Mouse (Mus musculus) heart, embryonic 13.5 days (tissue): ENCODE measurements around the gene Tecpr2. TPM values are rescaled to one million over a fixed set of nuclear protein-coding genes. Genes with fewer than 3 reads are reported as not detected.

Experiments
- ATAC-seq: fragments of 200-750 bp; cut with Nextera tagmentation; 2 replicates; pipeline ENCODE4 v1.8.0; 2017; ENCODE audit warnings: moderate TSS enrichment; ENCODE audit not compliant: insufficient number of reproducible peaks, low FRiP score, low TSS enrichment; ENCODE audit errors: extremely low read depth
- H3K27ac ChIP-seq: fragments of 300-500 bp; sonication (generic); replicated peaks from 2 replicates; pipeline ENCODE4 v1.5.1; 2015; ENCODE audit warnings: moderate library complexity, mild to moderate bottlenecking, inconsistent platforms
- H3K27me3 ChIP-seq: fragments of 300-500 bp; sonication (generic); replicated peaks from 2 replicates; pipeline ENCODE4 v1.6.1; 2015; ENCODE audit warnings: mild to moderate bottlenecking, inconsistent platforms
- H3K36me3 ChIP-seq: fragments of 300-500 bp; sonication (generic); 2 replicates; pipeline ENCODE4 v1.6.1; 2015; ENCODE audit warnings: mild to moderate bottlenecking, inconsistent platforms
- H3K4me1 ChIP-seq: fragments of 300-500 bp; sonication (generic); 2 replicates; pipeline ENCODE4 v1.6.1; 2015; ENCODE audit warnings: inconsistent platforms
- H3K4me2 ChIP-seq: fragments of 300-500 bp; sonication (generic); 2 replicates; pipeline ENCODE4 v1.6.1; 2015; ENCODE audit warnings: inconsistent platforms, mild to moderate bottlenecking, moderate library complexity
- H3K4me3 ChIP-seq: fragments of 300-500 bp; sonication (generic); 2 replicates; pipeline ENCODE4 v1.5.1; 2015; ENCODE audit warnings: moderate library complexity, mild to moderate bottlenecking, inconsistent platforms
- H3K9ac ChIP-seq: fragments of 300-500 bp; sonication (generic); 2 replicates; pipeline ENCODE4 v1.6.1; 2015; ENCODE audit warnings: inconsistent platforms, mild to moderate bottlenecking, moderate library complexity
- H3K9me3 ChIP-seq: fragments of 300-500 bp; sonication (generic); 2 replicates; pipeline ENCODE4 v1.6.1; 2016; ENCODE audit warnings: inconsistent platforms
- WGBS: fragments of 180-500 bp; shearing (Covaris S2); methylation state at CpG from one replicate; pipeline ENCODE4 v1.1.7; 2015; ENCODE audit warnings: mixed read lengths; 5-methylcytosine and 5-hydroxymethylcytosine counted together
- polyA plus RNA-seq: library from polyadenylated mRNA; unstranded; fragments of >200 nt; fragmentation: Nextera tagmentation; extraction: Ambion mirVana; gene quantifications from 2 replicates; pipeline ENCODE4 v1.2.1, GENCODE M21; 2015

Gene Tecpr2
- polyA plus RNA-seq, 1 experiment from 2014 or later = 2.9 TPM

- no peak overlapping the region for H3K27ac ChIP-seq
- no peak for ATAC-seq
- H3K4me3 ChIP-seq = no peak overlapping the region
- WGBS = 84% methylated on average over 4 of the region's 4 CpGs
- H3K27me3 ChIP-seq = no peaks in the 10 kb centered on the region
- H3K4me2 ChIP-seq = no peak overlapping the region
- H3K9me3 ChIP-seq = no peaks in the 10 kb centered on the region
- 0 out of 2 replicates have a peak, but pooled peaks cover 5% of the 10 kb centered on the region for H3K4me1 ChIP-seq
- no peak overlapping the region for H3K9ac ChIP-seq
- H3K36me3 ChIP-seq = peaks cover 42% of the 10 kb centered on the region
Measured at GRCm38 (mm10) chr12:110950151-110950550, 61.1 kb downstream of the Tecpr2 start.

- no peak for ATAC-seq
- no peaks in the 10 kb centered on the region for H3K9me3 ChIP-seq
- WGBS = 79% methylated on average over 7 of the region's 7 CpGs
- no peak overlapping the region for H3K4me2 ChIP-seq
- no peak overlapping the region for H3K27ac ChIP-seq
- H3K9ac ChIP-seq = no peak overlapping the region
- no peaks in the 10 kb centered on the region for H3K27me3 ChIP-seq
- H3K4me3 ChIP-seq = no peak overlapping the region
- H3K36me3 ChIP-seq = peaks cover 41% of the 10 kb centered on the region
- H3K4me1 ChIP-seq = 0 out of 2 replicates have a peak, but pooled peaks cover 5% of the 10 kb centered on the region
Measured at GRCm38 (mm10) chr12:110951236-110951635, 62.2 kb downstream of the Tecpr2 start.

GRCm38 (mm10) chr12:110952628-110953385, 63.7 kb downstream of the Tecpr2 start:
- no peak overlapping the region for H3K4me2 ChIP-seq
- WGBS = 79% methylated on average over 6 of the region's 6 CpGs
- no peak overlapping the region for H3K27ac ChIP-seq
- H3K27me3 ChIP-seq = no peaks in the 10 kb centered on the region
- H3K36me3 ChIP-seq = peaks cover 34% of the 10 kb centered on the region
- H3K9ac ChIP-seq = no peak overlapping the region
- 0 out of 2 replicates have a peak, but pooled peaks cover 5% of the 10 kb centered on the region for H3K4me1 ChIP-seq
- no peak for ATAC-seq
- no peaks in the 10 kb centered on the region for H3K9me3 ChIP-seq
- no peak overlapping the region for H3K4me3 ChIP-seq

GRCm38 (mm10) chr12:110953443-110953842, 64.4 kb downstream of the Tecpr2 start:
- Histone ChIP-seq H3K9ac (no peak overlapping the region), H3K4me3 (no peak overlapping the region), H3K4me1 (no peaks in the 10 kb centered on the region), H3K9me3 (no peaks in the 10 kb centered on the region), H3K27ac (no peak overlapping the region), H3K27me3 (no peaks in the 10 kb centered on the region), H3K36me3 (peaks cover 29% of the 10 kb centered on the region), H3K4me2 (no peak overlapping the region)
- 81% methylated on average over 3 of the region's 3 CpGs for WGBS
- no peak; the same call in 1 of the 2 replicates for ATAC-seq

- no peak for ATAC-seq
- no peak overlapping the region for H3K4me2 ChIP-seq
- H3K4me3 ChIP-seq = no peak overlapping the region
- H3K9me3 ChIP-seq = no peaks in the 10 kb centered on the region
- H3K36me3 ChIP-seq = peaks cover 27% of the 10 kb centered on the region
- no peaks in the 10 kb centered on the region for H3K27me3 ChIP-seq
- no peaks in the 10 kb centered on the region for H3K4me1 ChIP-seq
- H3K27ac ChIP-seq = no peak overlapping the region
- WGBS = 85% methylated on average over 2 of the region's 2 CpGs
- H3K9ac ChIP-seq = no peak overlapping the region
Measured at GRCm38 (mm10) chr12:110953900-110954299, 64.8 kb downstream of the Tecpr2 start.

GRCm38 (mm10) chr12:110954351-110954991, 65.4 kb downstream of the Tecpr2 start:
- no peak overlapping the region for H3K27ac ChIP-seq
- no peaks in the 10 kb centered on the region for H3K4me1 ChIP-seq
- H3K4me2 ChIP-seq = no peak overlapping the region
- 67% methylated on average over 4 of the region's 4 CpGs for WGBS
- no peaks in the 10 kb centered on the region for H3K9me3 ChIP-seq
- no peak for ATAC-seq
- peaks cover 28% of the 10 kb centered on the region for H3K36me3 ChIP-seq
- no peak overlapping the region for H3K9ac ChIP-seq
- H3K4me3 ChIP-seq = no peak overlapping the region
- H3K27me3 ChIP-seq = no peaks in the 10 kb centered on the region

GRCm38 (mm10) chr12:110961973-110962372, 72.9 kb downstream of the Tecpr2 start:
- 49% methylated on average over 2 of the region's 2 CpGs for WGBS
- H3K4me3 ChIP-seq = no peak overlapping the region
- H3K27ac ChIP-seq = no peak overlapping the region
- no peaks in the 10 kb centered on the region for H3K27me3 ChIP-seq
- H3K36me3 ChIP-seq = peaks cover 22% of the 10 kb centered on the region
- no peaks in the 10 kb centered on the region for H3K9me3 ChIP-seq
- no peak overlapping the region for H3K9ac ChIP-seq
- ATAC-seq = no peak
- H3K4me2 ChIP-seq = no peak overlapping the region
- peaks cover 9% of the 10 kb centered on the region; the same call in 1 of the 2 replicates for H3K4me1 ChIP-seq

GRCm38 (mm10) chr12:110965500-110965899, 76.4 kb downstream of the Tecpr2 start:
- Histone ChIP-seq H3K9ac (no peak overlapping the region), H3K27me3 (no peaks in the 10 kb centered on the region), H3K9me3 (no peaks in the 10 kb centered on the region), H3K36me3 (peaks cover 45% of the 10 kb centered on the region), H3K4me1 (peaks cover 9% of the 10 kb centered on the region; the same call in 1 of the 2 replicates), H3K27ac (no peak overlapping the region), H3K4me2 (no peak overlapping the region), H3K4me3 (no peak overlapping the region)
- no peak for ATAC-seq
- WGBS = 46% methylated on average over 3 of the region's 3 CpGs

- H3K27ac ChIP-seq = no peak overlapping the region
- H3K27me3 ChIP-seq = no peaks in the 10 kb centered on the region
- no peak for ATAC-seq
- no peak overlapping the region for H3K4me2 ChIP-seq
- H3K9ac ChIP-seq = no peak overlapping the region
- peaks cover 43% of the 10 kb centered on the region for H3K36me3 ChIP-seq
- WGBS = 52% methylated on average over 4 of the region's 4 CpGs
- H3K4me3 ChIP-seq = no peak overlapping the region
- H3K4me1 ChIP-seq = peaks cover 9% of the 10 kb centered on the region; the same call in 1 of the 2 replicates
- H3K9me3 ChIP-seq = no peaks in the 10 kb centered on the region
Measured at GRCm38 (mm10) chr12:110966079-110966478, 77.0 kb downstream of the Tecpr2 start.

GRCm38 (mm10) chr12:110967146-110967545, 78.1 kb downstream of the Tecpr2 start:
- H3K9ac ChIP-seq = no peak overlapping the region
- ATAC-seq = peak; percentile 52; the same call in 1 of the 2 replicates
- no peaks in the 10 kb centered on the region for H3K9me3 ChIP-seq
- H3K4me2 ChIP-seq = no peak overlapping the region
- WGBS = 73% methylated on average over 2 of the region's 2 CpGs
- peaks cover 43% of the 10 kb centered on the region for H3K36me3 ChIP-seq
- H3K4me3 ChIP-seq = no peak overlapping the region
- H3K27ac ChIP-seq = no peak overlapping the region
- H3K27me3 ChIP-seq = no peaks in the 10 kb centered on the region
- 0 out of 2 replicates have a peak, but pooled peaks cover 5% of the 10 kb centered on the region for H3K4me1 ChIP-seq

GRCm38 (mm10) chr12:110970408-110970807, 81.3 kb downstream of the Tecpr2 start:
- Histone ChIP-seq H3K36me3 (peaks cover 64% of the 10 kb centered on the region), H3K9ac (no peak overlapping the region)

More at GRCm38 (mm10) chr12:110970408-110970807, 81.3 kb downstream of the Tecpr2 start:
- H3K9me3 ChIP-seq = no peaks in the 10 kb centered on the region
- H3K27me3 ChIP-seq = no peaks in the 10 kb centered on the region
- peaks cover 15% of the 10 kb centered on the region for H3K4me1 ChIP-seq
- no peak overlapping the region for H3K4me3 ChIP-seq
- H3K4me2 ChIP-seq = no peak overlapping the region
- no peak overlapping the region for H3K27ac ChIP-seq
- no peak for ATAC-seq
- 90% methylated on average over 5 of the region's 5 CpGs for WGBS
